Mouse (Mus musculus): ENCODE measurements around the gene 4632433K11Rik.

Gene 4632433K11Rik

DNA sequence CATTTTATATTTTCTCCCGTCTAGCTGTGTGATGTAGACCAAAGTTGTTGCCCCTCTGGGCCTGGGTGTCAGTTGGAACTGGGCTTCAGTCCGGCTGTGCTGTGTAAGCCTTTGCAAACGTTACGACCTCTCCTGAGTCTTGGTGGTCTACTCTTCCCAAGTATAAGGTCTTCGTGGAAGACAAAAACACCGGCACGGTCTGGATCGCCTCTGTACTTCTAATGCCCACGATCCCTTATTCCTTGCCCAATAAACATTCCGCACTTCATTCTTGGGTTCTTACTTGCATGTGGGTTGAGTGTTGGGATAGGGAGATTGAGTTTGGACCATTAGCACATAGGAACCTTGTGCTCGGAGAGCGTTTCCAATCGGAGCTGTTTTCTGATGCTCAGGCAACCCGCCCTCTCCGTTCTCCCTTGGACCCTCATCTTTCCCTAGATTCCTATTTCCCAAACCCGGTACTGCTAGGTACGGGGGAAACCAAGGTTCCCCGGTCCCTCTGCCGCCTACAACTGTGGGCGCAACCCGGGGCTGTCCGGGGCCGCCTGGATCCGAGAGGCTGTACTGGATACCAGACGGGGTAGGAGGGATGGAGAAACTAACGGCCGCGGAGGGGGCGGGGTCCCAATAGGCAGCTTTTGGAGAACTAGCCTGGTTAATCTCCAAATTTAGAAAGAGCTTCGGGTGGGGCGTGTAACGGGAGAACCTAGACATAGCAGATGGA, 19.7 kb downstream of the 4632433K11Rik start:
- in situ Hi-C loops (cut with MboI; ENCODE audit: low sequenced_read_pairs), result no loop called here

DNA sequence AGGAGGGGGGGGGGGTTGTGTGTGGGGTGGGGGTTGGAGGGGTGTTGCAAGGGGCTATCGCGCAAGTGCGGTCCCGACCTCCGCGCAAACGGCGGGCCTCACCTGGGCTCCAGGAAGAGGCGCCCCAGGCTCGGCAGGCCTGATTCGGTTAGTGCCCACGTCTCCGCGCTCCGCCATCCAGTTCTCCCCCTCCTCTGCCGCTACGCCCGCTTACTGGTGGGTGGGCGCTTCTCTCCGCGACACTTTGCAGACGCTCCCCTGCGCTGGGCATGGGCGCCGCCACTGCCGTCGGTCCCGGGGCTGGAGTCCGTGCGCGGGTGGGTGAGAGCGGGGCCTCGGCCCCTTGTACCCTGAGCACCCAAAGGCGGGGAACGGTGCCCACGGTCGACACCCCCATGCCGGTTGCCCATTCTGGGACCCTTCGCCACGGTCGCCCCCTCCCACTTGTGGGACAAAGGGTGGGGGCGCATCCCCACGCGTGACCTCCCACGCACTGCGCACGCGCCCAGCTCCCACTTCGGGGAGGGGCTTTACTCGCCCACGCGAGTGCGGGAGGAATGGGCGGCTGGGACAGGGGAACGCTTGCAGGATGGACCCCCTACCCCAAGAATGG, 22.8 kb downstream of the 4632433K11Rik start:
- in situ Hi-C loops (cut with MboI; ENCODE audit: low sequenced_read_pairs), result no loop called here

DNA sequence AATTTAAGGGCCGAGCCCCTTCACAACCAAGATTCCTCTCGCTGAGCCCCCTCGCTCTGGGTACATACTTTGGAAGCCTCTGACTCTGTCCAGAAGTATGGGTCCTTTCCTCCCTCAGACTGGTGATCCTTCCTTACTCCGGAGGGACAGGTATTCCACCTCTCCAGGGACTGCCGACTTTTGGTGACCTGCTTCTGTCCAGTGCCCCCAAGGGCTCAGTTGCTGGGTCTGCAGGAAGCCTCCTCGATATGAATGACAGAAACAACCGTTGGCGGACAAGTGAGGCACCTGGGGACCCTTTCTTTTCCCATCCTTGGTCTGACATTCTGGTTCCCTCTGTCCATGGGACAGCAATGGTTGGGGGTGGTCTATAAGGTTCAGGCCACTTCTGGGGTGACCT, 23.5 kb downstream of the 4632433K11Rik start:
- in situ Hi-C loops (cut with MboI; ENCODE audit: low sequenced_read_pairs), result no loop called here

DNA sequence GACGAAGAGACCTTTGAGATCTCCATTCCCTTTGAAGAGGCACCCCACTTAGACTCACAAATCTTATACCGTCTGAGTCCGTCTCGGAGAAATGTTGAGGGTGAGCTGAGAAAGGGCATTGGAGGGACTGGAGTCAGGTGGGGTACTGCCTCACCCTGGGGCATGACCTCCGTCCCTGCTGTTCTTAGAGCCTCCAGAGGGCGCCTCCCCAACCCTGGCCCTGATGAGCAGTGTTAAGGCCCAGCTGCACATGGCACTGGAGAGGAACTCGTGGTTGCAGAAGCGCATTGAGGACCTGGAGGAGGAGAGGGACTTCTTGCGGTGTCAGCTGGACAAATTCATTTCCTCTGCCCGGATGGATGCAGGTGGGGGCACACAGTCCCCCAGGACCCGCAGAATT, 23.9 kb downstream of the 4632433K11Rik start:
- in situ Hi-C loops (cut with MboI; ENCODE audit: low sequenced_read_pairs), result no loop called here

DNA sequence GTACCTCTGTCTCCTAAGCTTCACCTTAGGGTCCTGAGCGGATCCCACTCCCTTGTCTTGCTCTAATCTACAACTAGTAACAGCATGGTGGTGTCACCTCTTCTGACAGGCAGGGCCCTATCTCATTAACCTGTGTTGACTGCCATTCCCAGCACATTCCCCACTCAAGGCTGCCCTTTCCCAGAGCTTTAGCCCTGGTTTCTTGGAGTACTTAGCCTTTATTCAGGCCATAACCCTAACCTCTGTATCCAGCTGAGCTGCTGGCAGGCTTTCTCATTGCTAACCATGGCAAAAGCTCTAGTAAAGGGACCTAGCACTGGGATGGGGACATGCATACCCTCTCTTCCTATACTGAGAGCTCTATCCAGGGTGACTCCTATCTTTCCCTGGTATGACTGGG, 24.7 kb downstream of the 4632433K11Rik start:
- in situ Hi-C loops (cut with MboI; ENCODE audit: low sequenced_read_pairs), result no loop called here

DNA sequence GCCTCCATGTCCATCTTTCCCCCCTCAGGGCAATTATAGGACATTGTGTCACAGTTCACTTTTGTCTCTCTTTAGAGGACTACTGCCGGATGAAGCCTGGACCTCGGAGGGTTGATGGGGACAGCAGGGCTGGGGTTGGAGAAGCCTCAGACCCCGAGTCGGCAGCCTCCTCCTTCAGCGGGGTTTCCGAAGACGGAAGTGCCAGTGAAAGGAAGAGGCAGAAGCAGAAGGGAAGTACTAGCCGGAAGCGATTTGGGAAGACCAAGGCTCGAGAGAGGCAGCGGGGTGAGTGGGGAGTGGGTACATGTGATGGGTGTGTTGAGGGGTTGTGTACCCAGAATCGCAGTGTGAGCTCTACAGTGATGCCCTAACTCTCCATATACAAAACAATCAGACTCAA, 25.5 kb downstream of the 4632433K11Rik start:
- in situ Hi-C loops (cut with MboI; ENCODE audit: low sequenced_read_pairs), result no loop called here

DNA sequence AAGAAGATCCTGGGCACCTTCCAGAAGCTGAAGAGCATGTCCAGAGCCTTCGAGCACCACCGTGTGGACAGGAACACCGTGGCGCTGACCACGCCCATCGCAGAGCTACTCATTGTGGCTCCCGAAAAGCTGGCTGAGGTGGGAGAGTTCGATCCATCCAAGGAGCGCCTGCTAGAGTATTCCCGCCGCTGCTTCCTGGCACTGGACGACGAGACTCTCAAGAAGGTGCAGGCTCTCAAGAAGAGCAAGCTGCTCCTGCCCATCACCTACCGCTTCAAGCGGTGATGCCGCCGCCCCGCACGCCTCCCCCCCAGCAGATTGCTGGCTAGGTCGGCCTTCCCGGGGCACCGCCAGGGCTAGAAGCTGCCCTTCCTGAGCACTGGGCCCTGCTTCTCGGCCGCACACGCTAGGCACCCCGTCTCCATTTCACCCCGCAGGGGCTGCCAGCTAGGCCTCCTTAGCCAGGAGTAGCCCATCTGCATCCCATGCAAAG, 26.4 kb downstream of the 4632433K11Rik start:
- in situ Hi-C loops (cut with MboI; ENCODE audit: low sequenced_read_pairs), result no loop called here

DNA sequence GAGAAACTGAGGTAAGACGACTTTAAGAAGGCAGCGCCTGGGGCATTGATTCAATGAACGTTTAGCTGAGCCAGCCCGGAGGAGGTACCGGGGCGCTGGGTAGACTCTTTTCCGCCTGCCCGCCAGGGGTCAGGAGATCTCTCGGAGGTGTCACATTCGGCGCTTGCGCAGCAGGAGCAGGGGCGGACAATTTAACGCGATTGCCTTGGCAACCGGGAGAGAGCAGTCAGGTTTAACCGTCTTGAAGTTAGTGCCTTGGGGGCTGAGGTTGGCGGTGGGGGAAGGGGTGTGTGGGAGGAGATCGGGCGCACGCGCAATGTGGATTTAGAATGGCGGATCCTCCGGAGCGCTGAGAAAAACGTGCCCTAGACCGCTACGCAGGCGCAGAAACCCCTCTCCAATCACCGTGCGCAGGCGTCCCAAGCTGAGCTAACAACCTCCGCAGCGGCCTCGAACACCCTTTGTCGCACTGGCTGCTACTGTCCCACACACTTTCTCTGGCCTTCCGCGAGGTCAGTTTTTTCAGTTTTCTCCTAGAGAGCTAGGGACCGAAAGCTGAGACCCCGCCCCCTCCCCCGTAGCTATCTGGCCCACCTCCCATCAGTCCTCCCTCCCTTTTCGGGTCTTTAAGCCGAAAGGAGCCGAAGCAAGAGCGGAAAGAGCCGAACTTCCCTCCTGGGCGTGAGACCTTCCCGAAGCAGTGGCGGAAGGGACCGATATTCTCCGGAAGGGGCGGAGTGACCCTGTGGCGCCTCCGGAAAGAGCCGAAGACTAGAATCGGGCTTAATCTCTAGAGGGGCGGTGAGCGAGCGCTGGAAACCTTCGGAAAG, 27.2 kb downstream of the 4632433K11Rik start:
- in situ Hi-C loops (cut with MboI; ENCODE audit: low sequenced_read_pairs), result no loop called here

DNA sequence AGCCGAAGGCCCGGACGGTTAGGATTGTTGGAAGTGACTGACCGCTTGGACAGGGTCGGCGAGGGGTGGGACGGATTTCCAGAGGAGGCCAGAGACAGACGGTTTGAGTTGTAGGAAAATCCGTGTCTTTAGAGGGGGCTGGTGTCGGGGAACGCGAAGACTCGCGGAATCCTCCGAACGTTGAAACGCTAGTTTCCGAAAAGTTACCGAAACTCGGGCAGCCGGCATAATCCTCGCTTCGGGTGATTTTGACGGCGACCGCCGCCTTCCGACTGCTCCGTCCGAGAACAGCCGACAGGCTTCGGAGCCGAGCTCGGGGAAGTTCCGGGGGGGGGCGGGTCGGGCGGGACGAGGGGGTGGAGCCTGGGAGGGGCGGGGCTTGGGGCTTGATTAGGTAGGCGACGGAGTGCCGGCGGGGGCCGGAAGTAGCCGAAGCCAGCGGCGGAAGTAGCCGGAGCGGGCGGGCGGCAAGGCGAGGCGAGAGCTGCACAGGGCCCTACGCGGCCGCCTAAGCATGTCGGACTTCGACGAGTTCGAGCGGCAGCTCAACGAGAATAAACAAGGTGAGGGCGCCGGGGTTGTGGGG, 27.9 kb downstream of the 4632433K11Rik start, which contains the start of gene U2af2:
TSS of gene U2af2 (plus strand) at position 370 of the 586 bp plus-strand sequence.
- in situ Hi-C loops (cut with MboI; ENCODE audit: low sequenced_read_pairs), result no loop called here

DNA sequence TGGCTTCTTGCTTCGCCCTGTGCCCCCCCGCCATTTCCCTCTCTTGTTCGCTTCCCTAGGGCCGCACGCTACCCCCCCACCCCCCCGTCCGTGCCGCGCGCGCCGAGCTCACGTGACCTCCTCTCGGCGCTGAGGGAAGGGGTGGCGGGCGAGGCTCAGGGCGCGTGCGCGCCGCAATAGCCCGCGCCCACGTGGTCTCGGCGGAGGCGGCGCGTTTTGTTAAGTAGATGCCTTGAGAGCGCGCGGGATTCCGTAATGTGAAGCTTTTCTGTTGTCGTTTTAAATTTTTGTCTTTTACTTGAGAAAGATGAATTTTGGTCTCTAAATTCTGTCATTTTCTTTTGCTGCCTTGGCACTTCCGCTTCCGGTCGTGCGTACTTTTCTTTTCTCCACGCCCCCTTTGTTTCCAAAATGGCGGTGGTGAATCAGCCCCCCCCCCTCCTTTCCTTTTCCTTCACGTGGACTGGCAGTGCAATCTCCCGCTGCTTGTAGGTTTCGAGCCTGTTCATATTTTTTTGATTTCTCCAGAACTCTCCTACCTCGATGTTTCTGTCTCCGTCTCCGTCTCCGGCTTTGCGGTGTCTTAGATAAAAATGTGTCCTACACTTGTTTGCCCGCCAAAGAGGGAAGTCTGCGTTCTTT, 28.6 kb downstream of the 4632433K11Rik start:
- in situ Hi-C loops (cut with MboI; ENCODE audit: low sequenced_read_pairs), result no loop called here

DNA sequence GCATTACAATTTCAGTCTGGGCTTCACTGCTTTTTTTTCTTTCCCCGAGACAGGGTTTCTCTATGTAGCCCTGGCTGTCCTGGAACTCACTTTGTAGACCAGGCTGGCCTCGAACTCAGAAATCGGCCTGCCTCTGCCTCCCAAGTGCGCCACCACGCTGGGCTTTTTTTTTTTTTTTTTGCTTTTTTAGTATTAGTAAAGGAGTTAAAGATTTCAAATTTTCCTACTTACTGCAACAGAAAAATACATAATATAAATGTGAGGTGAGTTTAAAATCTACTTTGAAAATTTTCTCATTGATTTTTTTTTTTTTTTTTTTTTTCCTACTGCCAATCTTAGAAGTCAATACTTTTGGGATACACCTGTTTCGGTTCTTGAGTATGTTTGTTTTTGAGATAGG, 31.0 kb downstream of the 4632433K11Rik start:
- in situ Hi-C loops (cut with MboI; ENCODE audit: low sequenced_read_pairs), result no loop called here

DNA sequence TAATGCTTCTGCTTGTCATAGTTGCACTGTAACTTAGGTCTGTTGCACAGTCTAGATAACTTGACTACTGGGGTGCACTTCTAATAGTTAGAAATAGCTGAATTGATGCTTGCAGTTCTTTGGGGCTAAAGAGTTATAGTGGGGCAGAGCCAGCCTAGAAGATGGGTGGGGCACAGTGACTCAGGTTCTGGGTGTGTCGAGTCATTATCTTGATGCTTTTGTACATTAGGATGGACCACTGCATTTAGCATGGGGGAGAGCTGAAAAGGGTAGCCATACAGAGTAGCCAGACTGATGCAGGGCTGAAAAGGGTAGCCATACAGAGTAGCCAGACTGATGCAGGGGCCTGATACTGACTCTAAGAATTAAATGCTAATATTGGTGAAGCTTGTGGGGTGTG, 39.7 kb downstream of the 4632433K11Rik start:
- in situ Hi-C loops (cut with MboI; ENCODE audit: low sequenced_read_pairs), result no loop called here

DNA sequence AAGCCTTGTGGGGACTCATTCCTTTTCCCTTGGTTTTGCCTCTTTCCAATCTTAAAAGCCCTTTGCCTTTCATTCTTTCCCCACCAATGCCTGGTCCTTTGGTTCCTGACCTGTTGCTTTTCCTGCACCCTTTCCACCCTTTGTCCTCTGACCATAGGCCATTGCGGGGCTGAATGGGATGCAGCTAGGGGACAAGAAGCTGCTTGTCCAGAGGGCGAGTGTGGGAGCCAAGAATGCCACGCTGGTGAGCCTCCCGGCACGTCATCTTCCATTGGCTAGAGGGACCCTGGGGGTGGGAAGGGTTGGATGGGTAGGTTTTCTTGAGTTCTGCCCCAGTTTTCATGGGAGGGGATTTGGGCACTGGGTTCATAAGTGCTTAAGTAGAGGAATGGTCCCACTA, 41.1 kb downstream of the 4632433K11Rik start:
- in situ Hi-C loops (cut with MboI; ENCODE audit: low sequenced_read_pairs), result no loop called here

DNA sequence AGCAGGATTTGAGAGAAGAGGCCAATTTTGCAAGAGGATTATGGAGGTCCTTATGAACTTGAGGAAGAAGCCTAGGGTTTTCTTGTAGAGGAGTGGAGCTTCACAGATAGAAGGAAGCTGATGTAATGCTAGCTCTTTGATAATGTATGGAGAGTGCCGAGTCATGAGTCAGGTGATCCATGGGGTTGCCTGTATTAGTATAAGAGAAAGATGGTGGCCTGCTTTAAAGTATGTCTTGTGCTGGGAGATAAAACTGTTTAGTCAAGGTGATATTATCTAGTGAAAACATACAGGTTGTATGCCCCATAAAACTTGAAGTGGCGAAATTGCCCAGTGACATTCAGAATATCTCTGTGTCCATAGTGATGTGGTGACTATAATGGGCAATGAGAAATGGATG, 43.0 kb downstream of the 4632433K11Rik start:
- in situ Hi-C loops (cut with MboI; ENCODE audit: low sequenced_read_pairs), result no loop called here

DNA sequence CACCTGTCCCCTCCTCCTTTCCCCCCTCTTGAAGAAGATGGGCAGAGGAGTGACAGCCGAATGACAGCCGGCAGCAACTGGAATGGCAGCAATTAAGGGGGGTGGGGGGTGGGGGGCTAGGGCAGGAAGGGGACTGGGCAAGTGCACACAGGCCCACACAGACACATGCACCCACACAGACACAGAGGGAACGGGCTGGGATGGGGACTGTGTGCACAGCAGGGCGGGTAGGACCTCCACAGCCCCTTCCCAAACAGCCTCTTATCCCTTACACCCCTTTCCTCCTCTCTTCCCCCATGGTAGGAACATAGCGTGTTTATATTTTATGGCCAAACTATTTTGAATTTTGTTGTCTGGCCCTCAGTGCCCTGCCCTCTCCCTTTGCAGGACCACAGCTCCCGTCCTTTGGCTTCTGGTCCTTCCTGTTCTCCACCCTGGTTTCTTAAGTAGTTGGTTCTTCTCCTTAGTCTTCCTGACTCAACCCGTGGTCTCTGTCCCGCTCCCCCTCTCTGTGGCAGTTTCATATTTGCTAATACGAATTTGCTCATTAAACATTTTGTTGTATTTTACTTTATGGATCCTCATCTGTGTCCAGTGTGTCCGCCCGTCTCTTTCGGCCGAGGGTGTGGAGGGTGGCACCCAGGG, 45.6 kb downstream of the 4632433K11Rik start:
- in situ Hi-C loops (cut with MboI; ENCODE audit: low sequenced_read_pairs), result loop anchor here (5.0 kb wide), 1 partner anchor 48 kb away; the partner anchor contains the start of gene Rasl2-9

DNA sequence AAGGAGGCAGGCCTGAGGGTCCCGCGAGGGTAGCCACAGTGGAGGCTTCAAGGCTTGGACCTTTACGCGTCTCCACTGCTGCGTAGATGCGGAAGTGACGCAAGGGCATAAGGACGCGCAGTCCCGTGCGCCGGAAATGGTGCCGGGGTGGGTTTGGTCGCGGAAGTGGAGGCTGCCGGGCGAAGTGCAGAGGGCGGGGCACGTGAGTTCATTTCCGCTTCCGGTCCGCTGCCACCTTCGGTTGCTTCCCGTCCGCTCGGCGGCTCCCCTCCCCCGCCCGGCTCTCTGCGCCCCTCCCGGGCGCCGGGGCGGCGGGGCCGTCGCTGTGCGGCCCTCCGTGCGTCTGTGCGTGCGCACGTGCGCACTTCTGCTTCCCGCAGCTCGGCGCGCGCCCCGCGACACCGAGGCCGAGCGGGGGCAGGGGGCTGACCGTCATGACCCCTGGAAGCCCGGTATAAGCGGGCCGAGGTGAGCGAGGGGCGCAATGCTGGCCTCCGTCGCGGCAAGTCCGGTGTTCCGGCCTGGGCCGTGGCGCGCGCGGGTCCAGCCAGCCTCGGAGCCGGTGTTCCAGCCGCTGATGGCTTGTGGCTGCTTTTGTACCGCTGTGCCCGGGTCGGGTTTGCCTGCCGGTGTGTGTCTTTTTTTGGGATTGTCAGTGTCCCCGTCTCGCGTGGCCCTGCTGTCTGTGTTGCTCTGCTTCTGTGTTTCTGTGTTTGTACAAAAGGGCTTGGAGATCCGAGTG, 46.3 kb downstream of the 4632433K11Rik start, which contains the start of gene Epn1:
TSS of gene Epn1 (plus strand) at position 226 of the 742 bp plus-strand sequence.
- in situ Hi-C loops (cut with MboI; ENCODE audit: low sequenced_read_pairs), result loop anchor here (5.0 kb wide), 1 partner anchor 47 kb away; the partner anchor contains the start of gene Rasl2-9

DNA sequence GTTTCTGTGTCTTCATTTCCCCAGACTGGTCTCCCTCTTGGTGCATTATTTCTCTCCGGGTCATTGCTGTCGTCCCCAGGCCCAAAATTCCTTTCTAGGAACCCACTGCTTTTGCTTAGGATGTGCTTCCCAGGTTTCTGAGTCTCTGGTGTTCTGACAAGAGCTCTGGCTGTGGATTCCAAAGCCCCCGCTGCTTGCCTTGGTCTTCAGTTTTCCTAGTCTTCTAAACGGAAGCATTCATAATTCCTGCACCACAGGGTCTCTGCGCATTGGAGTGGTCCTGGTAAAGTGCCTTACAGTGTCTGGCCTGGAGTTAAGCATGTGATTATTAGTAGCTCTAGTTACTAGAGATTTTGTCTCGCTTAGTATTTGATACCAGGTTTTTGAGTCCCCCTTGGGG, 46.9 kb downstream of the 4632433K11Rik start:
- in situ Hi-C loops (cut with MboI; ENCODE audit: low sequenced_read_pairs), result loop anchor here (5.0 kb wide), 1 partner anchor 46 kb away; the partner anchor contains the start of gene Rasl2-9

DNA sequence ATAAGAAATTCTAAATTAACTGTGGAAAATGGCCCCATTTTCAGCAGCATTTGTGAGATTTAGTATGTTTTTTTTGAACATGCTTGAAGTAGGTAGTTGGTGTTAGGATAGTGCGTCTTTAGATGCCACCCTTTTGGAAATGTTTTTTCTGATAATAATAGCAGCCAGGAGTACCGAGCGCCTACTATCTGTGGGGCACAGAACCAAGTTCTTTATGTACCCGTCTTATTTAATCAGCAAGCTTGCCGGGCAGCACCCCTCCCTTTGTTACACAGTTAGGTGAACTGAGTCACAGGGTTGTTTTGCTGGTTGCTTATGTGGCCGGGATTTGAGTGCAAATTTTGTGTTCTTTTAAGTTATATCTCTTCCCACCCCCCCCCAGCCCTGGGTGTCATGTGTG, 47.3 kb downstream of the 4632433K11Rik start:
- in situ Hi-C loops (cut with MboI; ENCODE audit: low sequenced_read_pairs), result loop anchor here (5.0 kb wide), 1 partner anchor 46 kb away; the partner anchor contains the start of gene Rasl2-9

DNA sequence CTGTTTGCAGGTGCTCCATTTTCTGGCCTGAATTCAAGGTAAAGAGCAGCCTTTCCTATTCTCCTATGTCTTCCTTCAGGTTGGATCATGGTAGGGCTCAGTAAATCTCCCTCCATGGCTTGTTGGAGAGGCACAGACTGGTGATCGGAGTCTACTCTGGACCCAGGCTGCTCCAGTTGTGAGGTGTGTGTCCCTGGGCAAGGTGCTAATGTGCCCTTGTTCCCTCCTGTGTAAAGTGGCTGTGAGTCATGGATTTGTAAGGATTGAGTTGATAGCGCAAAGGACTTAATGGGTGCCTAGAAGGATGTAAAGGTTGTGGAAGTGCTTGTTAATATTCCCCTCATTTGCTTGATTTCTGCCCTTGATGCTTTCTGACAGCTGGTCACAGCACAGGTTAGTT, 48.0 kb downstream of the 4632433K11Rik start:
- in situ Hi-C loops (cut with MboI; ENCODE audit: low sequenced_read_pairs), result loop anchor here (5.0 kb wide), 1 partner anchor 45 kb away; the partner anchor contains the start of gene Rasl2-9
